Mouse (Mus musculus) kidney, adult 2 months (tissue): Measurements from ENCODE around the gene Echdc3.

Experiments
- CTCF ChIP-seq: fragments of 200-500 bp; conservative IDR thresholded peaks from 2 replicates; pipeline ENCODE4 v1.5.1; 2011; ENCODE audit warnings: low read depth, mild to moderate bottlenecking, control low read depth, low read length, moderate library complexity, mixed read lengths; ENCODE audit not compliant: insufficient read depth, insufficient read length
- POLR2A ChIP-seq: fragments of 200-500 bp; IDR thresholded peaks from one replicate; pipeline ENCODE4 v1.6.1; 2011; ENCODE audit warnings: low read depth, low read length, control low read depth

GRCm38 (mm10) chr2:6162366-6163040, 50.3 kb downstream of the Echdc3 start:
- TF ChIP-seq POLR2A (no peak), CTCF (no peak)
